ENCODE assay signal across 10 mouse cellular contexts in genomic region chr6:54126993-54127697, GRCm38 (mm10).
DNase-seq lines count a peak whose midpoint lies in the region; ATAC-seq lines count a peak whose summit lies in the region.
"Had no signal": no experiment of that assay in that cellular context is flagged by ENCODE, and none has a peak within 500 bp of the region (broad histone marks: within the 10 kb centered on the region; RNA-seq: fewer than 3 reads in every experiment).

No protein-coding gene starts in this region.

- H3K4me2 ChIP-seq in midbrain, embryonic 14.5 days (ENCODE audit: low read length), result no peak overlapping the region
- no peak overlapping the region for H3K4me2 ChIP-seq in midbrain, embryonic 11.5 days
- H3K4me2 ChIP-seq: lung, embryonic 14.5 days had no signal

- no peaks in the 10 kb centered on the region for H3K36me3 ChIP-seq in midbrain, embryonic 14.5 days (ENCODE audit: control insufficient read depth, insufficient read depth, low read length)
- no peaks in the 10 kb centered on the region for H3K36me3 ChIP-seq in midbrain, embryonic 11.5 days (ENCODE audit: control insufficient read depth, insufficient read depth, low read length)

- no peaks in the 10 kb centered on the region for H3K27me3 ChIP-seq in midbrain, embryonic 14.5 days (ENCODE audit: control insufficient read depth, insufficient read depth, low read length)
- H3K27me3 ChIP-seq in midbrain, embryonic 11.5 days (ENCODE audit: control insufficient read depth, insufficient read depth, low read length), result no peaks in the 10 kb centered on the region

- no peak overlapping the region for H3K4me3 ChIP-seq in midbrain, embryonic 14.5 days (replicated peaks; ENCODE audit: low read depth, low read length)
- no peak overlapping the region for H3K4me3 ChIP-seq in midbrain, embryonic 11.5 days (ENCODE audit: low read depth, low read length)

- H3K27ac ChIP-seq in midbrain, embryonic 14.5 days (replicated peaks; ENCODE audit: low read depth, low read length), result peak overlapping the region; percentile 41; the same call in 1 of the 2 replicates
- H3K27ac ChIP-seq in midbrain, embryonic 11.5 days (ENCODE audit: low read depth, low read length), result no peak overlapping the region

- peak; percentile 61 for DNase-seq in cerebellum, adult 11-12 months
- no peak for DNase-seq in cerebellum, adult 9-10 months
- DNase-seq in midbrain, embryonic 14.5 days, result no peak
- DNase-seq in midbrain, embryonic 11.5 days (ENCODE audit: low spot score, missing footprints), result no peak
- DNase-seq in thymus, postnatal 14 days, result peak; percentile 53
- DNase-seq in MN1 (ENCODE audit: low spot score), result no peak
- no peak for DNase-seq in neural tube, embryonic 10.5 days (ENCODE audit: extremely low spot score, low spot score)
- DNase-seq: adrenal gland, adult 2 months; lung, embryonic 14.5 days had no signal

- ATAC-seq in midbrain, embryonic 14.5 days (ENCODE audit: low FRiP score, low TSS enrichment), result no peak
- no peak for ATAC-seq in midbrain, embryonic 11.5 days (ENCODE audit: low FRiP score)
- peak; percentile 74 for ATAC-seq in inflammation-experienced regulatory T-cells, adult 6 months

- peaks cover 13% of the 10 kb centered on the region for H3K4me1 ChIP-seq in midbrain, embryonic 14.5 days (ENCODE audit: control insufficient read depth, insufficient read depth, low read length)
- H3K4me1 ChIP-seq in midbrain, embryonic 11.5 days (ENCODE audit: control insufficient read depth, insufficient read depth, low read length), result no peaks in the 10 kb centered on the region

- WGBS in midbrain, embryonic 14.5 days, result 77% methylated on average over 11 of the region's 11 CpGs
- WGBS in midbrain, embryonic 11.5 days, result 88% methylated on average over 11 of the region's 11 CpGs

- no peaks in the 10 kb centered on the region for H3K9me3 ChIP-seq in midbrain, embryonic 14.5 days (ENCODE audit: control insufficient read depth, low read length)
- H3K9me3 ChIP-seq in midbrain, embryonic 11.5 days (ENCODE audit: control insufficient read depth, low read length), result no peaks in the 10 kb centered on the region

- no peak overlapping the region for H3K9ac ChIP-seq in midbrain, embryonic 14.5 days (replicated peaks; ENCODE audit: low read length)
- no peak overlapping the region for H3K9ac ChIP-seq in midbrain, embryonic 11.5 days (ENCODE audit: low read length)
- H3K9ac ChIP-seq: lung, embryonic 14.5 days had no signal

Comparison
In these comparisons a context has a peak if more than half of its experiments do, and no peak if none do; other contexts are left out.
1. DNase-seq: peak in cerebellum, adult 11-12 months (single experiment) and thymus, postnatal 14 days (single experiment); none in cerebellum, adult 9-10 months (single experiment), midbrain, embryonic 14.5 days (single experiment), midbrain, embryonic 11.5 days (single experiment), MN1 (single experiment) and neural tube, embryonic 10.5 days (single experiment).